Mouse (Mus musculus) C2C12 (cell line): ENCODE measurements around the gene Trim8.

Experiments used
- CTCF ChIP-seq: IDR thresholded peaks from one replicate; pipeline ENCODE4 v1.5.1; 2011; ENCODE audit not compliant: control insufficient read depth, insufficient read depth, insufficient read length
- MAX ChIP-seq: IDR thresholded peaks from one replicate; pipeline ENCODE4 v1.6.1; 2011; ENCODE audit warnings: mild to moderate bottlenecking, control low read depth
- MYOG ChIP-seq: IDR thresholded peaks from one replicate; pipeline ENCODE4 v1.6.1; 2011; ENCODE audit not compliant: control insufficient read depth, insufficient read length; ENCODE audit errors: extremely low read depth
- USF1 ChIP-seq: IDR thresholded peaks from one replicate; pipeline ENCODE4 v1.6.1; 2011; ENCODE audit warnings: low read depth, mild to moderate bottlenecking, control low read depth, moderate library complexity

DNA sequence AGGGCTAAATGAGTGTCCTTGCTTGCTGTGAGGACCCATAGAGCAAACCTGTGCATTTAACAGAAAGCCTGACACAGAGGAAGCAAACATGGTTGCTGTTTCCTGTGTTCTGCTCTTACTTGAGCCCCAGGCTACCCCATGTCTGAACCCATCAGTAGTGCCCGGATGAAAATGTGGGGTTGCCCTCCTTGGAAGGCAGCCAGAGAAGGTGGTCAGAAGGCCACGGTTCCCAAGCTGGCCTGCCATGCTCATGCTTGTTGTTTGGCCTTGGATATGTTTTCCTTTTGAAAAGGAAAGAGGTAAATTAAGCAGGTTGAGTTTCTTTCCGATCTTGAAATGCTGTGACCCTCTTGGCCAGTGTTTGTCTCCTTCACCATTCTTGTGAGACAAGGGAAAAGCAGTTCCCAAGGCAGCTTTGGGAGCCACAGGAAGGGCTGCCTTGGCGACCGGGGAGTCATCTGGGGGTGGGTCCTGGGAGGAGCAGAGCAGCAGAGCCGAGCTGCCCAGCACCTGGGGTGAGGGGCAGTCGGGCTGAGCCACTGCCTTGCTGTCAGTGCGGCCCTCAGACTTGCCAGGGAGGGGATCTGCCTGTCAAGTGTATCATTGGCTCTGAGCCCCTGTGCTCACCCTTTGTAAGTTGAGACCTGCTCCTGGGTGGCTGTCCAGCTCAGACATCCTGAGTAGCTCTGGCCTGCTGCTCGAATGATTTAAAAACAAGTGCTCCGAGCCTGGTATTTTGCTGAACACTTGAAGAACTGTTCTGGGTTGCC, 30.0 kb upstream of the Trim8 start:
- TF ChIP-seq CTCF (no peak), MYOG (no peak), USF1 (no peak), MAX (no peak)
